Mouse (Mus musculus) urinary bladder, postnatal 36 days (tissue): ENCODE data around the gene March9.
"Not testable (repeated sequence)": the region's sequence is repeated elsewhere in the genome, so short reads cannot be mapped to it uniquely, and the experiment has no call there.

Source experiments
- DNase-seq, 2 experiments: peaks; one replicate each; pipeline ENCODE4 v3.0.0; 2022; ENCODE audit warnings: low spot score in 2 of 2, mixed read lengths in 1 of 2

March9 gene

GRCm38 (mm10) chr10:127079665-127080391, 19.8 kb upstream of the March9 start:
- no peak for DNase-seq

GRCm38 (mm10) chr10:127078677-127079575, 18.9 kb upstream of the March9 start:
- no peak for DNase-seq

GRCm38 (mm10) chr10:127078001-127078676, 18.2 kb upstream of the March9 start:
- no peak for DNase-seq

- no peak for DNase-seq
These were observed 17.5 kb upstream of the March9 start for GRCm38 (mm10) chr10:127077515-127077914.

- DNase-seq = no peak
These were observed 16.1 kb upstream of the March9 start for GRCm38 (mm10) chr10:127076082-127076481.

GRCm38 (mm10) chr10:127075651-127076050, 15.7 kb upstream of the March9 start:
- no peak for DNase-seq

GRCm38 (mm10) chr10:127075080-127075479, 15.1 kb upstream of the March9 start, which contains the start of gene Agap2:
Agap2 (plus strand) TSS chr10:127075284.
- DNase-seq = no peak

- DNase-seq = no peak
These were observed 14.0 kb upstream of the March9 start for GRCm38 (mm10) chr10:127073981-127074380.

GRCm38 (mm10) chr10:127072969-127073368, 13.0 kb upstream of the March9 start:
- DNase-seq = not testable (repeated sequence)

- not testable (repeated sequence) for DNase-seq
These were observed 12.3 kb upstream of the March9 start for GRCm38 (mm10) chr10:127072270-127072669.

GRCm38 (mm10) chr10:127071203-127071602, 11.2 kb upstream of the March9 start:
- DNase-seq = no peak

- DNase-seq = peak; percentile 77 to 90
These were observed 10.5 kb upstream of the March9 start, which contains the start of gene Tspan31 for GRCm38 (mm10) chr10:127070190-127071121. Tspan31 (minus strand) TSS chr10:127070264.

- no peak for DNase-seq
These were observed 9.6 kb upstream of the March9 start for GRCm38 (mm10) chr10:127069281-127070189.

GRCm38 (mm10) chr10:127068360-127069038, 8.5 kb upstream of the March9 start:
- DNase-seq = no peak

GRCm38 (mm10) chr10:127066519-127067018, 6.6 kb upstream of the March9 start:
- DNase-seq = no peak

GRCm38 (mm10) chr10:127065981-127066380, 6.0 kb upstream of the March9 start:
- DNase-seq = no peak

- no peak for DNase-seq
These were observed 4.2 kb upstream of the March9 start for GRCm38 (mm10) chr10:127063913-127064870.
